Mouse (Mus musculus) induced T-regulatory cell, adult 2 months (primary cell): ENCODE measurements at regions not wholly inside any gene's neighbourhood (a gene's known extent, or its start where the extent isn't known, plus 50 kb on each side); places are given as distances from the start of the nearest gene placed in this dataset.

Source experiments
- DNase-seq: peaks from one replicate; pipeline ENCODE4 v3.0.0-alpha.2; 2012; ENCODE audit warnings: low read depth

DNA sequence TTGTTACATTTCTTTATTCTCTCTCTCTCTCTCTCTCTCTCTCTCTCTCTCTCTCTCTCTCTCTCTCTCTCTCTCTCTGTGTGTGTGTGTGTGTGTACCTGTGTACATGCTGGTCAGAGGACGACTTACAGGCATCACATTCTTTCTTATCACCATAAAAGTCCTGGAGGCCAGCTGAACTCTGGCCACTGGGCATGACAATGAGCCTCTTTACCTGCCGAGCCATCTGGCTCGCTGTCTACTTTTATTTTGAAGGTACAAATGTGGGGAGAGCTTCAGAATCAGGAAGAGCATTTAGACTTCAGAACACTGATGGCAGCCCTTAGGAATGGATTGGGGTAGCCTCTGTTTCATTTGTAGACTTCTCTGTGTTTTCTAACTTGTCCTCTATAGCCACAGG, 171.0 kb downstream of the Zfp36l1 start:
- DNase-seq, result no peak

DNA sequence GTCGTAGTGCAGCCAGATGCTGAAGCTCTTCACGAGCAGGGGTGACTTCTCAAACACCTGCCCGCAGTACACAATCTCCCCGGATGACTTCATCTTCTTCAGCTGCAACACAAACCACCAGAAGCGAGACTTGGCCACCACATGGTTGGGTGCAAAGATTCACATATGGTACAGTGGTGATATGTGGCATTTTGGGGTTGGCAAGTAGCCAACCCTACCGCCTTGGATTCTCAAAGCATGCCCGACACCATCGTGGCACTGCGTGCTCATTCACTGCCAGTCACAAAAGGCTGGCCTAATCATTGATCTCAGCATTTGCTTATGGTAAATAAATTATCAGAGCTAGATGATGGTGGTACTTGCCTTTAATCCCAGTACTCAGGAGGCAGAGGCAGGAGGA, 173.4 kb downstream of the Zfp36l1 start:
- no peak for DNase-seq

DNA sequence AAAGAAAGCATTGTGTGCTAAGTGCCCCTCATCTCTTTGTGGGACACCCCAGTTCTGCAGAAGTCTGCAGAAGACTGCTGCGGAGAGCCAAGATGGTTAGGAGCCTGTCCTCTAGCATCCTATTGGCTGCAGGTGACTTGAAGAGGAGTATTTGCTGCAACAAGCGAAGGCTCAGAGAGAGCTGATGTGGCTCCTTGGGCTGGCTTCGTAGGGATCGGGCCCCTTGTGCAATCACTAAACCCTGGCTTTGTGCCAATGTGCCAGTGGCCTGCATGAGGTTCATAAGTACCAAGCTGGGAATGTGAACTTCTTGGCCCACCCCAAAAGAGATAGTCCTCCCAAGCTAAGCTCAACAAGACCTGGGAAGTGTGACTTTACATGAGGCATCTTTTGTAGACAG, 174.9 kb downstream of the Zfp36l1 start:
- DNase-seq, result no peak

DNA sequence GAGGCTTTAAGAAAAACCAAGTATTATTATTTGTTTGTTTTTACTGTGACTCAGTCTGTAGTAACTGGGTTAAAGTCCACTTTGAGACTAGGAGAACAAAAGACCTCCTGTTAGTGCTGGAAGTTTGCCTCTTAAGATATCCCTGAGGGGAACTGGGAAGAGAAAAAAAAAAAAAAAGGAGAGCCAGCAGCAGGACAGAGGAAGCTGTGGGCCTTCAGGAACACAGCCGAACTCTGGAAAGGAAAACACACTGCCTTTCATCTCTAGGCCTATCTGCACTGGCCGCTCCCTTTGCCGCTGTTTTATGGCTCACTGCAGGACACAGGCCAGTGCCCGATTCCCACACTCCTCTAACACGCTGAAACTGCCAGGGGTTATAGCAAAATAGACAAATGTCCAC, 176.1 kb downstream of the Zfp36l1 start:
- no peak for DNase-seq

DNA sequence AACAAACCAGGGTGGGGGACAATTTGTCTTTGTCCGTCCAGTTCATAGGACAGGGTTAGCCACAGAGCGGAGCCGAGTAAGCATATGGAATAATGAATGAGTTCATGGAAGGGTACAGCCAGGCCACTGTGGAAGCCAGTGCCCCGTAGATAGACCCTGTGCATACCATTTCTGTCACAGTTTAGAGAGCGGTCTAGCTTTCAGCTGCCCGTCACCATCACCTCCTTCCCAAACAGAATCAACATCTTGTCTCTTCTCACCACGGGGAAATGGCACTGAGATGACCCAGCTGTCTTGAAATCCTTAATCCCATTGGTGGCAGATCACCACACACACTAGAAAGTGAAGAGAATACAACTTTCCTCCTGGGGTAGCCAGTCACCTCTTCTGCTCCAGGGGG, 178.7 kb downstream of the Zfp36l1 start:
- no peak for DNase-seq

DNA sequence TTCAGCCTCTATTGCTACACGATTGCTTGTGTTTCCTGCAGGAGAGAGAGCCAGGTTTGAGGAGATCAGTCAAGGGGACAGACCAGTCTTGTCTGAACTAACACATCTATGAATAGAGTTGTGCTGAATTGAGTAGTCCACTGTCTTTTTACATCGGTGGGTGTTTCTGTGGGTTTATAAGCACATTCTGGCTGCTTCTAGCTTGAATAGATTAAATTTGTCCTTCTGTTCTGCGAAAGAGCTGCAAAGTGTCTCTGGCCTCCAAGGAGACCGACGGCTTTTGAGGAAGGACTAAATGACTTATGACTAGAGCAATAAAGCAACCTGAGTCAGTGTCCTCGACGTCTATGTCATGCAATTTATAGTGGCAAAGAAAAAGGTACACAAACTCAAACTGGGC, 179.9 kb downstream of the Zfp36l1 start:
- DNase-seq, result no peak

DNA sequence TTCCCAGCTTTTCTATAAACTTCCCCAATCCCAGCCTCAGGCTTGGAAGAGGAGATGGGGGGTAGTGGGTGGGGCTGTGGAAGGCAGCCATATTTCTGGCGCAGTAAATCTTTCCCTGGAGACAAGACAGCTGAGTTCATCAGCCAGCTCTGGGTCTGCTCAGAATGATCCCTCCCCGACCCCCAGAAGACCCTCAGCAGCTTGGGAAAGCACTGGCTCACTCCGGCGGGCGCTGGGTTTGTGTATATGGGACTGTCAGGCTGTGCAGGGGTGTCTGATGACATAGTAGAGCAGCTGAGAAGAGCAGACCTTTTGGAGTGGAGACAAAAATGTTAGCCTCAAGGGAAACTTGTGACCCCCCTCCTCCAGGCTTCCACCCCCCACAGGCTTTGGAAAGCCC, 181.4 kb downstream of the Zfp36l1 start:
- DNase-seq, result no peak

DNA sequence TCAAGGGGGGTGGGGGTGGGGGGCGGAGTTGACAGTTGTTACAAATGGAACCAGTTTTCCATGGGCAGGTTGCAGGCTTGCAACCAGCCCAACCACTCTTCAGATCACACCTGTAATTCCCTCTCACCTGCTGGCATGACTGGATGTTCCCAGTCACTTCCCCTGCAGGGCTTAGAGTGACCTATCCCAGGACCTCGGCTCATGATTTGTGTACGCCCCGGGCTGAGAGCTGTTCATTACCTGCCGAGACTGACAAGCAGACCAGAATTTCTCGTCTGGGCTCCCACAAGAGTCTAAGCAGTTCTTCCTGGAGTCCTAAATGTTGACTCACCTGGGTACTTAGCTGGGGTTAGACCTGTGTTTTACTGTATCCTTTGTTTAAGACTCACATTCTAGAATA, 183.0 kb downstream of the Zfp36l1 start:
- no peak for DNase-seq

DNA sequence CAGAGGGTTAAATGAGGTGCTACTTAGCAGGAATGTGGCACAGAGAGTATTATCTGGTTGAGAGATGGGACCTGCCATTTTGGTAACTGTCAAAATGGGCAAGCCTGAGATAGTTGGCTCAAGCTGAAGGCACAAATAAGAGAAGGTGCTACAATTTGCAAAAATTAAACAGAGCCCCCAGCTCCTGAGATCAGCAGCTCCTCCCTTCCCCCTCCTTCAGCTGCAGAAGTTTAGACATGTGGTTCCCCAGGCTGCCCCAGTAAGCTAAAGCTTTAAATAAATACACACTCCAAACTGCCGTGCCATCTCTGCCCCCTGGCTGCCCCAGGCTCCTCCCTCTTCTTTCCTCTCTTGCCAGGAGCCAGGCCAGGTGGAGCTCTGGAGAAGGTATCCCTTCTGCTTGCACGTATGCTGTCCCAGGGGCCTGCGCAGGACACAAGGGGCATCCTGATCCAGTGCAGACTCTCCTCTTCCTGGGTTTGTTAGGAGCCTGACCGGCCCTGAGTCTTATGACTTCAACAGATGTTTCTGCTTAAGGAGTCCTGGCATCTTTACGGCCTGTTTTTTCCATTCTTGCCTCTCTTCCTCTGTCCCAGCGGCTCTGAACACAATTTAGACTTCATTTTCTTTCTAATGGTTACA, 184.0 kb downstream of the Zfp36l1 start:
- DNase-seq, result no peak

DNA sequence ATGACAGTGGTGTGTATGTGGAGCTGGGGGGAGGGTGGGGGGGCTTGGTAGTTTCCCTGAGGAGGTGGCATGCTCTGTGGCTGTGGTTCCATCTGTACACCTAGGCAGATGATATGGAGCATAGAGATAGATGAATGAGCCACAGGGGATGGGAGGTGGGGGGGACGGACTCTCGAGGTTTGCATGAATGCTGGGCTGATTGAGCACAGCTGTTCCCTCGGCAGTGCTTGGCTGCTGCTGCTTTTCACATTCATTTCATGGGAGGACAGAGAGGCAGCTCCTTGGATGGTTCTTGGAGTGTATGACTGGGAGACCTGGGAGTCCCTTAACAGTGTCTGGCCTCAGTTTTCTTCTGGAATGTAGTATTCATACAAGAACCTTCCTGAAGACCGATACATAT, 184.5 kb downstream of the Zfp36l1 start:
- DNase-seq, result no peak

DNA sequence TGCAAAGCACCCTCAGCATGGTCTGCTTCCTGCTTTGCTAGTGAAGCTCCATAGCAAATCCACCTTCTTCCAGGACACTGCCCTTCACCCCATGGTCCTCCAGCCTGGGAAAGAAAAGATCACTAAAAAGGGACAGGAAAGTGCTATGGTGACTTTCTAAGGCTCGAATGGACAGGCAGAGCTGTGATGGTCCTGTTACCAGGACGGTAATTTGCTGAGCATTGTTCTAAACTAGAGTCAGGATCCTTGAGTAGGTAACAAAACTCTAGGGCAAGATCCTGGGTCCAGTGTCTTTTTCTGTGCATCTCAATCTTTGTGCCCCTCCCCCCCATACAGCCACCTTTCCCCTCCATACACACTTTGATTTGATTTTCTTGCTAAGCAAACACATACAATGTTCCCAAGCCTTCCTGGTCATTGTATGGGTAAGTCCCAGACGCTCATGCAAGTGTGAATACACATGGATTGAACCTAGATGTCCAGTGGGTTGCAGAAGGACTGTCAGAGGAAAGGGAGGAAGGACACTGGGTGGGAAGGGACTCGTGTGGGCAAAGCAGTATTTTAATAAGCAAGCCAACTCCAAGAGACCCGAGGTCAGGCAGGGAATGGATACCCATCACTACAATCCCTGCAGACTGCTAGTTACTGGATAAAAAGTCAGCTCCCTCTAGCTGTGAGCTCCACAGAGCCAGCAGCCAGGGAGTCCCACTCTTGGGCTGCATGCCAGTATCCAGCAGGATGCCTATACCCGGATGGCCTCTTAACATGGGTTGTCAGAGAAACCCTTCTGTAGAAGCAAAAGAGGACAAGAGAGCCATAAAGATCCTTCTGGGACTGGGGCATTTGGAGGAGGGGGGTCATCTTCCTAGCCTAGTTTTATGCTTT, 186.9 kb downstream of the Zfp36l1 start:
- no peak for DNase-seq

DNA sequence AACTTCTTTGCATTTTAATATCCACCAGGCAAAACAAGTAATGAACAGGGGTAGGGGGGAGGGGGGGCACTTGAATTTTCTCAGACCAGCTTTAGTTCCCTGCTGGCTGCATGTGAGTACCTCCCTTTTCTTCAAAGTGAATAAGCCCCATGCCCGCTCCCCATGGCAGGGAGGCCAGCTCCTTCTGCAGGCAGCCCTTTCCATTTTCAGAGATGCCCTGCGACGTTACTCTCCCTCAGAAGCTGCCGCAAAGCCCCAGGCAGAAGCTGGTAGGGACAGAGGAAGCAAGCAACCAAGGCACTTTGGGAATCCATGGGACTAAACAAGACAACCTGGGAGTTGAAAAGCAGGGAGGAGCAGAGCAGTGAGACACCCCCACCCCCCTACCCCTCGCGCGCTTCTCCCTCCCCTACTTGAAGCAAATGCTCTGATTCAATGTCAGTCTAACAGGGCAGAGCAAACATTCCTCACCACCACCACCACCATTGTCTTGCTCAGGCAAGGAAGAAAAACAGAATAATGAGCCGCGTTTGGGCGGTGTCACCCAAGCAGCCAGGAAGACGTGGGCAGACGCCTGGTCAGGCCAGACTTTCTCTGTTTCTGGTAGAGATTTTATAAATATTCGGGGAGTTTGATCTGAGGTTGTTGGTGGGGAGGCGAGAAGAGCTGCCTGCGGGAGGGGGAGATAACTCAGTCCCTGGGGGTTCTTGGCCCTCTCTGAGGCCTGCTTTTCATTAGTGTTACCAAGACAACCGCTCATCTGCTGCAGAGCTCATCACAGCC, 187.7 kb downstream of the Zfp36l1 start:
- peak; percentile 24 for DNase-seq

DNA sequence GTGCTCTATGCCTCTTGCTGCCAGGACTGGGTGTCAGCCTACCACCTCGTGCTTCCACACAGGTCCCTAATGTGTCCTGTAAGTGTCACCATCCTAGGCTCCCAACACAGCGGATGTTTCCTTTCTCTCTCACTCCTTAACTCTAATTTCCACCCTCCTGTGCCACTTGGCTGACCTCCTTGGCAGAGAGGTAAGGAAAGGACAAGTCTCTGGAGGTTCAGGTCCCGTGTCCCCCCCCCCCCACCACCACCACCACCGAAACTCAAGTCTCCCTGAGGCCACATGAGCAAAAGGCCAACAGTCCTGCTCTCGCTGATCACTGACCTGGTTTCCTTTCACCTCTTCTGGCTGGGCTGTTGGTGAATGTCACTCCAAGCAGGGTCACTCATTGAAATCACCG, 189.0 kb downstream of the Zfp36l1 start:
- DNase-seq, result no peak

DNA sequence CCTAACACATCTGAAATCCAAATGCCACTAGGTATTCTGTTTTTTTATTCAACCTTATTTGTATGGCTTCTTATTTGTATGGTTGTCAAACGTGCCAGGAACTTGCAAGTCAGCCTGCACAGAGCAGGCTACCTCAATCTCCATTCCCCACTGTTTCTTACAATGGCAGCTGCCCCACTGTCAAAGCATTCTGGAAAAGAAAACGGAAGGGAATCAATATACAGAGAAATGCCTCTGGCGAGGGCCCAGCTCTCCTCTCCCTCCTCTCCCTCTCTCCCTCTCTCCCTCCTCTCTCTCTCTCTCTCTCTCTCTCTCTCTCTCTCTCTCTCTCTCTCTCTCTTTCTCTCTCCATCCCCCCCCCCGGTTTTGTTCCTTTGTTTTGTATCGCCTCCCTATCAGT, 191.0 kb downstream of the Zfp36l1 start:
- no peak for DNase-seq

DNA sequence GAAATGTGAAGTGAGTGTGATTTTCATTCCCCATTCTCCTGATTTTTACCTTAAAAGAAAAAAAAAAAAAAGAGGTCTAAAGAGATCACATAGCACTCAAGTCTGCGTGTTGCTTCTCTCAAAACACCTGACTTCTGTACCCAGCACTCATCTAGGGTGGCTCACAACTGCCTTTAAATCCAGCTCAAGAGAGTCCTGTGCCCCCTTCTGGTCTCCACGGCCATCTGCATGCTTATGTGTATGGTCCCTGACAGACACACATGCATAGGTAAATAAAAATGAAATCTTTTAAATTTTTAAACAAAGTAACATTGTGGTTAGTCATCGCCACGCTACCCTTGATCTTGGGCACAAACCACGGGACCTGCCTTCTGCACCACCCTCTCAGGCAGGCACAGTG, 193.8 kb downstream of the Zfp36l1 start:
- peak; percentile 55 for DNase-seq

DNA sequence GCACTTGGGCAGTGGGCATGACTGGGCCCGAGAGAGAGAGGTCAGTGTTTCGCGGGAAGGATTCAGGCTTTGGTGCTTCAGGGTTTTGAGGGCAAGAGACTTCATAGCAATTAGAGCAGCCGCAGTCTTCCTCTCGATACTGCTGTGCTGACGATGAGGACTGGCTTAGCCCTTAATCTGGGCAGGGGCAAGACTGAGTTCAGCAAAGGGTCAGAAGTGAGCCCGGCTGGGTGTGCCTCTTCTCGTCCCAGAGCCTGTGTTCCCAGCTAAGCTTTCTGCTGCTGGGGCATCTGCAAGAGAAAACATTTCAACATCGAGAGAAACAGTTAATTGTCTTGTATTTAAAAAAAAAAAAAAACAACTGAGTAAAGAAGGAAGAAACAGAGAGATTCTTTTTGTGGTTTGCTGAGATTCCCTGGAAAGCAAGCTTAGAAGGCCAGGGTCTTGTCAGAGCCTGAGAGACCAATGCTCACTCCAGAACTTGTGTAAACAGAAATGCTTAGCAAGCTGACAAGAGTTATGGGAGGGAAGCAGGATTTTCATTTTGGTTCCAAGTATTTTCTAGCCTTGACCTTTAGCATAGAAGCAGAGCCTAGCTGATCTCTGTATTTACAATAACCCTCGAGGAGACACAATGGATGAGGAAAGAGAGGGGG, 195.1 kb downstream of the Zfp36l1 start:
- DNase-seq, result no peak

DNA sequence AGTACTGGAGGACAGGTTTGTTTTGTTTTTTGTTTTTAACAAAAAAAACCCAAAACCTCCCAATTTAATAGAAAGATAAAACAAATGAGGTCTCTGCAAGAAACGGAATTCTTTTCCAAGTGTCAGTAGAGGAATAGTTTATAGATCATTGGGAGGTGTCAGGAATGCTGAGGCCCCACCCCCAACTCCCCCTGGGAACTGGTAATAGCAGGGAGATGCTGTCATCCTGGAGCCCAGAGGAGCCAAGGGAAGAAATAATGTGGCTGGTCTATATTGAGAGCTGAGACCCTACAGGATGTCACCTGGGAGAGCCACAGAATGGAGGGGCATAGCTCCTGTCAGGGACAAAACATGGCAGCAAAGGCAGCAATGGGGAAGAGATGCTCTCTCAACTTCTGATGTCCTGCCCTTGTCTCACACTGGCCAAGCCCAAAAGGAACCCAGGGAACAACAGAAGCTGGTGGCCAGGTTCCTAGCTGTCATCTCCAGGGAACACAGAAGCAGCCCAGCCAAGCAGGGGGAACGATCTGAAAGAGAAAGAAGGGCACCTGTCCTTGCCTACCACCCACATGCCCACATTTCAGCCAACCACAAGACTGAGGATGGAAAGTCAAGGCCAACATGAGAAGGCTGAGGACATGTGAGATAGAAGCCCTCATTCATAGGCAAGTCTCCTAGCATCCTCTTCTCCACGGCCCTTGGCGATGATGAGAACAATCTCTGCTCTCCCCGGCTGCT, 195.7 kb downstream of the Zfp36l1 start:
- no peak for DNase-seq

DNA sequence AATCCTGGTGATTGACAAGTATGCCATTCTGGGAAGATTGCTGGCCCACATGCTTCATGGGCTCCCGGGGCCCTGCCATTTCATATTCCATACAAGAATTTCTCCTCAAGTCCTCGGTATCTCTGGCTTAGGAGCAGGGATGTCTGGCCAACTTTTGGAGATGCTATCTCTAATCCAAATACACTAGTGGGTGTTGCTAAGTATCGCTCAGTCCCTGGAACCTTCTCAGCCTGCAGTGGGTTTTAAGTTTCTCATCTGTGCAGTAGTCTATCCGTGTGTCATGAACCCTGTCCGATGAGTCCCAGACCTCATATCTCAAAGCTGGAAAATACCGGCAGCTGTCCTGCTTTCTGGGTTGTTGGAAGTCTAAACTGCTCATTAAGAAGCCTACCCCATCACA, 198.9 kb downstream of the Zfp36l1 start:
- no peak for DNase-seq

DNA sequence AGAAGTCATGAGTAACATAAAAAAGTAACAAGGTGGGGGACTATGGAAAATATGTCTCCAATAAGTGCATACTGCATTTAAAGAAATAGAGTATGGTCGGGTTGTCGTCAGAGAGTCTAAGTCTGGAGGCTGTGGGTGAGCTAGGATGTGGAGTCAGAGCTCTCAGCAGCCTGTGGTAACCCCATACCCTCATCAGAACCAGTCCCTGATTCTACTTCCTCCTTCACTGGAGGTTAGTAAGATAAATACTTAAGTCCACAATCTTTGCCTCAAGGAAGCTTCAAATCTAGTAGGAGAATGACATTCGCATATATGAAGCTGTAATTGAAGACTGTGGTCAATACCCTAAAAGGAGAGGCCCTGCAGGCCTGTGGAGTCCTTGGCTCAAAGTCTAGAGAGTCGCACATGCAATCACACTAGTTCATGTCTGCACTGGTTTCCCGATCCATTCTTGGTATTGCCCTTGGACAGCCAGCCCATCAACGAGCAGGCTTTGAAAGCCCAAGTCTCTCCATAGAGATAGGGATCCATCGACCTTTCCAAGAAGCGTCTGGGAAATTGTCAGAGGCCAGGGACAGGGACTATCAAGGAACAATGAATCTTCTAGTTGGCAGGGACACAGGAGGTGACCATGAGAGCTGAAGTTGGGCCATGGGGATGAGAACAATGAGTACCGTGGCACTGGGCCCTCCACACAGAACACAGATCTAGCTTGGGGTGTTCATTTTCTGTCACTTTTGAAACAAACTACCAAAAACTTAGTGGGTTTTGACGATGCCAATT, 200.3 kb downstream of the Zfp36l1 start:
- no peak for DNase-seq

DNA sequence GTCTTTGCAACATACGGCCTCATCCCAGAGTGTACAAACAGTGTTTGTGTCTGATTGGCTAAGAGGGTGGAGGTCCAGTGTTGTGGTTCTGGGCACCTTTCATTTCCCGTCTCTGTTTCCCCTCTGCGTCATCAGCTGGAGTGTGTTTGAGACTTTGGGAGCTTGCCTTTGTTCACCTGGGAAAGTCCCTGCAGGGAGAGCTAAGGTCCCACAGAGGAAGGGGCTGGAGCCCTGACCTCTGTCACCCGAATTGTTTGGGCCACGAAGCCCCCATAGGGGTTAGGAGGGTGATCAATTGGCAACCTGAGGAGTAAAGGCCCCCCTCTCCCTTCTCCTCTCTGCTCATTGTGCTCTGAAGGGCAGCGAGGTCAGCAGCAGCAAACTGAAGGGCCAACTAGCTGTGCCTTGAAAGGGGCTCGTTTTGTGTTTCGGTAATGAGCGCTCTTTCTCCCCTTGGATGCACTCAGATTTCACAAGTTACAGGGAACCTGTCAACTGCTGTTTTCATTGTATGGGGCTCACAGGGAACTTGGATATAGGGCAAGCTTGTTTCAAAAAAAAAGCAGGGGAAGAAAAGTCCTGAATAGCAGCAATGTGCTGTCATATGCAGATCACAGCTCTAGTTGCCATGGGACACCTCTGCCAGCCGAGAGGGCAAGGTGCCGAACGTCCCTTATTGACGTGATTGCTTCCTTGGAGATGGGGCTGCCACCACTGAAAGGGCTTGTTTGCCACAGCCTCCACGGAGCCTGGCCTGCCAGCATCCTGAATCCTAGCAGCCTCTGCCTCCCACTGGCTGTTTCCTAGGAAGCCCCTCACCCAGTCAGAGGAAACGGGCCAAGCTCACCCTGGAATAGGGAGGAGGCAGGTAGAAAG, 201.7 kb downstream of the Zfp36l1 start:
- no peak for DNase-seq
